16 mouse cellular contexts compared by ENCODE assay signal in the genomic region with DNA sequence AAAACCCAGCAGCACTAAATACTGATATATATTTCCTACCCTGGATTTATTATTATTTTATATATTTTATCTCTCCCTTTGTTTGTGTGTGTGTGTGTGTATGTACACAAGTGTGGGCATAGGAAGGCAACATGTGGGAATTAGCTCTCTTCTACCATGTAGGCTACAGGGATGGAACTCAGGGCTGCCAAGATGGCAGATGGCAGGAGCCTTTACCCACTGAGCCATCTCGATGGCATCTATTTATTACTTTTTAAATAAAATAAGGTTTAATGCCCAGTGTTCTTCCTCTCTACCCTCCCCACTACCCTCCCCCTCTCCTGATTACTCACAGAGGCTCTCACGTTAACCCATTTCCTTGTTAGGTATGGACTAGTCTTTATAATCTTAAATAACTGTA.
"Had no signal": no experiment of that assay in that cellular context is flagged by ENCODE, and none has a peak within 500 bp of the region (broad histone marks: within the 10 kb centered on the region; RNA-seq: fewer than 3 reads in every experiment).

No protein-coding gene starts in this region.

- DNase-seq: kidney, postnatal 36 days; layer of hippocampus, adult 9-11 months; layer of hippocampus, postnatal 36 days; lung, embryonic 14.5 days; lung, postnatal 14 days; retina, postnatal 1 day; right cerebral cortex, postnatal 4 days; thymus, postnatal 36 days had no signal

- H3K27me3 ChIP-seq: limb, embryonic 15.5 days; liver, embryonic 12.5 days; midbrain, embryonic 15.5 days; neural tube, embryonic 12.5 days had no signal

- H3K9ac ChIP-seq: limb, embryonic 15.5 days; liver, embryonic 12.5 days; lung, embryonic 14.5 days; midbrain, embryonic 15.5 days; neural tube, embryonic 12.5 days had no signal

- H3K9me3 ChIP-seq: limb, embryonic 15.5 days; liver, embryonic 12.5 days; midbrain, embryonic 15.5 days had no signal

- H3K4me3 ChIP-seq: limb, embryonic 15.5 days; liver, embryonic 12.5 days; megakaryocyte, embryonic 14.5 days; midbrain, embryonic 15.5 days; neural tube, embryonic 12.5 days had no signal

- ATAC-seq: liver, embryonic 12.5 days; midbrain, embryonic 15.5 days had no signal

- H3K27ac ChIP-seq: kidney, postnatal 0 days; limb, embryonic 15.5 days; liver, embryonic 12.5 days; macrophage; midbrain, embryonic 15.5 days; neural tube, embryonic 12.5 days had no signal

- H3K4me2 ChIP-seq: limb, embryonic 15.5 days; liver, embryonic 12.5 days; lung, embryonic 14.5 days; midbrain, embryonic 11.5 days; midbrain, embryonic 15.5 days; neural tube, embryonic 12.5 days had no signal

- H3K4me1 ChIP-seq: limb, embryonic 15.5 days; liver, embryonic 12.5 days; megakaryocyte, embryonic 14.5 days; midbrain, embryonic 15.5 days; neural tube, embryonic 12.5 days had no signal

- H3K36me3 ChIP-seq: limb, embryonic 15.5 days; liver, embryonic 12.5 days; midbrain, embryonic 15.5 days; neural tube, embryonic 12.5 days had no signal
